Mouse (Mus musculus): ENCODE results near the gene Gm14325.
A peak's percentile ranks its signal among the peaks of the same experiment; 100 is the strongest.
"Not testable (repeated sequence)": the region's sequence is repeated elsewhere in the genome, so short reads cannot be mapped to it uniquely, and the experiment has no call there.

Gm14325 gene

GRCm38 (mm10) chr2:177839901-177840663 lies at the start of gene Gm14325:
Gene Gm14325, minus strand, starts transcription at chr2:177840336.
- peak; percentile 12 for DNase-seq (ENCODE audit: extremely low spot score, low spot score)

GRCm38 (mm10) chr2:177887743-177888142 lies 47.6 kb upstream of the Gm14325 start:
- DNase-seq (ENCODE audit: extremely low spot score, low spot score) = not testable (repeated sequence)

- DNase-seq (ENCODE audit: extremely low spot score, low spot score) = not testable (repeated sequence)
Measured at GRCm38 (mm10) chr2:177862254-177862653, 22.1 kb upstream of the Gm14325 start.

GRCm38 (mm10) chr2:177843666-177844065 lies 3.5 kb upstream of the Gm14325 start:
- not testable (repeated sequence) for DNase-seq (ENCODE audit: extremely low spot score, low spot score)

GRCm38 (mm10) chr2:177836756-177837155 lies 3.4 kb downstream of the Gm14325 start:
- DNase-seq (ENCODE audit: extremely low spot score, low spot score) = not testable (repeated sequence)

- DNase-seq (ENCODE audit: extremely low spot score, low spot score) = not testable (repeated sequence)
Measured at GRCm38 (mm10) chr2:177835733-177836536, 4.2 kb downstream of the Gm14325 start.

DNA sequence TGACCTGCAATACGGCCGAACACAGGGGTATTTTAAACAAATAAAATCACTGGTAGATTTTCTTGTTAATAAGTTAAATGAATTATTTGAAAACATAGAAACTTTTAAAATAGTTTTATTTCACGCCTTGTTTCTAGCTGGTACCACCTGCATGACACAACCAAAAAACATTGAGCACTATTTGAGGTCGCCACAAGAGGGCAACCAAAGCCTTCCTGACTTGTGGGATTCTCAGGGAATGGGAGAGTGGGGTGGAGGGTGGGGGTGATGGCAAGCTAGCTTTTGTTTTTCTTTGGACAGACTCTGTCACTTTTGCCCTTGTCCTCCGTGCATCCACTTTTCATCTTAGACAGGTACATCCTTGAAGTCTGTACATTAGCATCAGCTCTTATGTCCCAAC lies 18.2 kb downstream of the Gm14325 start:
- not testable (repeated sequence) for DNase-seq (ENCODE audit: extremely low spot score, low spot score)

GRCm38 (mm10) chr2:177806170-177806569 lies 34.0 kb downstream of the Gm14325 start:
- DNase-seq (ENCODE audit: extremely low spot score, low spot score) = not testable (repeated sequence)

- DNase-seq (ENCODE audit: extremely low spot score, low spot score) = not testable (repeated sequence)
Measured at GRCm38 (mm10) chr2:177787351-177787750, 52.8 kb downstream of the Gm14325 start.

All from neural tube, embryonic 10.5 days (tissue).